Mouse (Mus musculus): ENCODE measurements around the gene Mccc1. TPM values are rescaled to one million over a fixed set of nuclear protein-coding genes. Genes with fewer than 3 reads are reported as not detected.
A peak's percentile ranks its signal among the peaks of the same experiment; 100 is the strongest.

The Mccc1 gene
- polyA plus RNA-seq, 1 experiment from 2014 or later: 36.3 TPM

DNA sequence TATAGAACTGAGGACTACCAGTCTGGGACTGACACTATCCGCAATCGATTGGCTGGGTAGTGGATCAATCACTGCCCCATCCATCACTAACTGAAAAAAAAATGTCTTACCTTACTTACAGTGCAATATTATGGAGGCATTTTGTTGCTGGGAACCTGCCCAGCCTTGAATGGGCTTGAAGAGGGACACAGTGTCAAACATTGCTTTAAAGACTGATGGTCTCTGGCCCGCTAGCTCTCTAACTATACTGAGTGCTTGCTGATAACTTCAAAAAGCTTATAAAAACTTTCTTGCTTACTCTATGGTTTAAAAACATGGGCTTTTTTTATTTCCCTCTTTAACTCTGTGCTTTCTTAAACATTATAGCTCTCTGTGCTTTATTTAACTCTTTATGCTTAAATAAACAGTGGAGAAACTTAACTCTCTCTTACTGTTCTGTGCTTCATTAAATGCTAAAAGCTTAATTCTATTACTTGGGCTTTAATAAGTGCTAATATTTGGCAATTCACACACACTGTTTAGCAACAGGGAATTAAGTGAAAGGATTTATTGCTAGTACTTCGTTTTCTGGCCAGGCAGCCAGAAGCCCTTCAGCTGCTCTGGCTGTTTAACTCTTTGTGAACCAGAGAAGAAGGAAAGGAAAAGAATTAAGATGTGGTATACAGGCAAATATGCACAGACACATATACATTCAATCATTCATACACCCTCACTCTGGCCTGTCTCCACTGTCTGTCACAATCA lies 8.1 kb upstream of the Mccc1 start:
- Histone ChIP-seq H3K27me3 (ENCODE audit: control insufficient read depth, insufficient read depth, low read length) (no peaks in the 10 kb centered on the region), H3K9me3 (ENCODE audit: control insufficient read depth, low read length) (no peaks in the 10 kb centered on the region; the same call in 1 of the 2 replicates)

DNA sequence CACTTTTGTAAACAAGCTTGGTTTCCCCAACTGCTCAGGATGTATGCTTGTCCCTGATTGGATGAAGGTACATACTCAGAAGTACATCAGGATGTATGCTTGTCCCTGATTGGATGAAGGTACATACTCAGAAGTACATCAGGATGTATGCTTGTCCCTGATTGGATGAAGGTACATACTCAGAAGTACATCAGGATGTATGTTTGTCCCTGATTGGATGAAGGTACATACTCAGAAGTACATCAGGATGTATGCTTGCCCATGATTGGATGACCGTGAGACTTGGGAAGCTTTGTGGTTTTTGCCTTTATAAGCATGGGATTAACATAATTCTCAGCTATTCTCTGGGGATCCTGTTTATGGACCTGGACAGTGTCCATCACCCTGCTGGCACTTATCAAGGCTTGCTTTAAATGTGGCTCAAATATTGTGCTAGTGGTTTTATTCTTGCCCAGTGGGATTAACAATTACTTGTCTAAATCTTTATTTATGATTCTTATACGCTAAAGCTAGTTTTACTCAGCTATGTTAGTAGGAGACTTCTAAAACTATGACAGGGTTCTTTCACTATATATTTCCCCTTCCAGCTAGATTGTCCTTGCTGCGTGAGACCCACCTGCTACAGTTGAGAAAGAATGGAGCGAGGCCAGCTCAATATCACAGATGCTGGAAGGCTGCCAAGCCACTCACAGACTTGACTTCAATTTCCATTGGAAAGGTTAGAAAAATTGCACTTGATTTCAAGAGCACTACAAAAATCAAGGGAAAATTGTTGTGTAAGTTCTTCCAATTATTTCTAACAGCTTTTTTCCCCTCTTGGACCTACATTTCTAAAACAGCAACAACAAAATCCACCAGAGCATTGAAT lies 3.8 kb upstream of the Mccc1 start:
- no peaks in the 10 kb centered on the region for H3K36me3 ChIP-seq (ENCODE audit: control insufficient read depth, insufficient read depth, low read length)
- WGBS: 85% methylated on average over 4 of the region's 4 CpGs
- H3K4me3 ChIP-seq (ENCODE audit: low read depth, low read length): no peak overlapping the region
- no peak overlapping the region for H3K9ac ChIP-seq (ENCODE audit: low read length)
- no peak overlapping the region for H3K4me2 ChIP-seq (ENCODE audit: low read depth, severe bottlenecking)
- H3K9me3 ChIP-seq (ENCODE audit: control insufficient read depth, low read length): no peaks in the 10 kb centered on the region; the same call in 1 of the 2 replicates
- ATAC-seq (ENCODE audit: insufficient number of reproducible peaks, low FRiP score, low TSS enrichment, low read depth) (no peak), DNase-seq (ENCODE audit: low spot score) (no peak)
- H3K27me3 ChIP-seq (ENCODE audit: control insufficient read depth, insufficient read depth, low read length): no peaks in the 10 kb centered on the region
- H3K4me1 ChIP-seq (ENCODE audit: control insufficient read depth, insufficient read depth, low read length): no peaks in the 10 kb centered on the region
- H3K27ac ChIP-seq (replicated peaks; ENCODE audit: low read depth, low read length): no peak overlapping the region

More for the DNA sequence above, 8.1 kb upstream of the Mccc1 start:
- Histone ChIP-seq H3K4me3 (ENCODE audit: low read depth, low read length) (no peak overlapping the region), H3K9ac (ENCODE audit: low read length) (no peak overlapping the region), H3K36me3 (ENCODE audit: control insufficient read depth, insufficient read depth, low read length) (no peaks in the 10 kb centered on the region), H3K4me1 (ENCODE audit: control insufficient read depth, insufficient read depth, low read length) (no peaks in the 10 kb centered on the region), H3K27ac (replicated peaks; ENCODE audit: low read depth, low read length) (no peak overlapping the region), H3K4me2 (ENCODE audit: low read depth, severe bottlenecking) (no peak overlapping the region)
- no peak for ATAC-seq (ENCODE audit: insufficient number of reproducible peaks, low FRiP score, low TSS enrichment, low read depth)
- 56% methylated on average over 4 of the region's 4 CpGs for whole genome bisulfite sequencing
- DNase-seq (ENCODE audit: low spot score): no peak

DNA sequence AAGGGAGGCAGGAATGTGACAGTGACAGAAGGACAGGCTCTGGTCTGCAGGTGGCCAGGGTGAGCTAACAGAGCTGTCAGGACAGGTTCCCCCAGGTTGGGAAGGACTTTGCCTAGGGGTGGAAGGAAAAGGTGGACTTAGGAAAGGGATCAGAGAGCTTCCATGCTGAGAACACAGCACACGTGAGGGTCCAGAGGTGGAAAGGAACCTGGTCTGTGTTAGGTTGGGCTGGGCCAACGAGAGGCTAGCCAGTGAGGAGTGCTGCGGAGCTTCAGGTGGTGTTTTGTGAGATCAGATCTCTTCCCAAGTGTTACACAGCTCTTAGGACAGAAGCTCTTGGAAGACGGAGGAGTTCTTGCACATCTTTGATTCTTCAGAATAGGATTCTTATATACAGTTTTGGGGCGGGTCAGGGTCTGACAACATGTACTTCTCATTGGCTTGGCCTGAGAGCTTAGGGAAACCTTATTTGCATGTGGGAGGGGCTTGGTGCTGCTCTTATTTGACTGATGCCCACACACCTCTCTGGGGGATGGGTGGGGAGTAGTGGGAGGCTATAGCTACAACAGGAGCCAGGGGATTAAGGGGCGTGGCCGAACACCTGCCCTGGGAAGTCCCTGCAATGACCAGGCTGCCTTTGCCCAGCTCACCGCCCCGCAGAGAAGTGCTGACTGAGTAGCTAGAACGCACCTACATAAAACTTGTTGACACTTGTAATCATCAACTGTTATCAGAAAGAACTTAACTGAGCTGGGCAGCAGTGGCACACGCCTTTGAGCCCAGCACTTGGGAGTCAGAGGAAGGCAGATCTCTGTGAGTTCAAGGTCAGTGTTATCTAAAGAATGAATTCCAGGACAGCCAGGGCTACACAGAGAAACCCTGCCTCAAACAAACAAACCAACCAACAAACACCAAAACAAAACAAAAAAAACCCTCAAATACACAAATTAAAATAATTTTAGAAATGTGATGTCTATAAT lies 5.6 kb downstream of the Mccc1 start:
- Histone ChIP-seq H3K9me3 (ENCODE audit: control insufficient read depth, low read length) (no peaks in the 10 kb centered on the region), H3K27ac (replicated peaks; ENCODE audit: low read depth, low read length) (no peak overlapping the region), H3K27me3 (ENCODE audit: control insufficient read depth, insufficient read depth, low read length) (no peaks in the 10 kb centered on the region), H3K9ac (ENCODE audit: low read length) (no peak overlapping the region), H3K36me3 (ENCODE audit: control insufficient read depth, insufficient read depth, low read length) (peaks cover 4% of the 10 kb centered on the region; the same call in 1 of the 2 replicates), H3K4me3 (ENCODE audit: low read depth, low read length) (no peak overlapping the region), H3K4me1 (ENCODE audit: control insufficient read depth, insufficient read depth, low read length) (no peaks in the 10 kb centered on the region), H3K4me2 (ENCODE audit: low read depth, severe bottlenecking) (no peak overlapping the region)
- DNase-seq (ENCODE audit: low spot score) (no peak), ATAC-seq (ENCODE audit: insufficient number of reproducible peaks, low FRiP score, low TSS enrichment, low read depth) (no peak)
- 69% methylated on average over 11 of the region's 11 CpGs for WGBS

DNA sequence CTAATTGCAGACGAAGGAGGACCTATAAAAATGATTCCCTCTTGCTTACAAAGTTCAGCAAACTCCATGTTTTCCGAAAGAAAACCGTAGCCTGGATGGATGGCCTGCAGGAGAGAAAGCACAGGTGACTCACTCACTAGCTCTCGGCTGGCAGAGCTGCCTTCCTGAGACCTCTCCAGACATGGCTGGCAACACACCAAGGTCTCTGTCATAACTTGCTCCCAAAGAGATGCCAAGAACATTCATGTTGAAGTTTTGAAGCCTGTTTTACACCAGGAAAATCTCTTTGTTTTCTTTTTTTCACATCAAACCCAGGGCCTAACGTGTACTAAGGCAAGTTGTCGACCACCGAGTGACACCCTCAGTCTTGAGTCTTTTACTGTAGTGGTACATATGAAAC lies 9.8 kb downstream of the Mccc1 start:
- no peaks in the 10 kb centered on the region for H3K27me3 ChIP-seq (ENCODE audit: control insufficient read depth, insufficient read depth, low read length)
- no peaks in the 10 kb centered on the region for H3K9me3 ChIP-seq (ENCODE audit: control insufficient read depth, low read length)
- no peak for ATAC-seq (ENCODE audit: insufficient number of reproducible peaks, low FRiP score, low TSS enrichment, low read depth)
- no peak overlapping the region for H3K9ac ChIP-seq (ENCODE audit: low read length)
- no peak overlapping the region for H3K4me3 ChIP-seq (ENCODE audit: low read depth, low read length)
- H3K4me1 ChIP-seq (ENCODE audit: control insufficient read depth, insufficient read depth, low read length): no peaks in the 10 kb centered on the region
- no peak overlapping the region for H3K27ac ChIP-seq (replicated peaks; ENCODE audit: low read depth, low read length)
- WGBS: 92% methylated on average over 7 of the region's 7 CpGs
- DNase-seq (ENCODE audit: low spot score): no peak
- H3K4me2 ChIP-seq (ENCODE audit: low read depth, severe bottlenecking): no peak overlapping the region
- H3K36me3 ChIP-seq (ENCODE audit: control insufficient read depth, insufficient read depth, low read length): peaks cover 4% of the 10 kb centered on the region; the same call in 1 of the 2 replicates

DNA sequence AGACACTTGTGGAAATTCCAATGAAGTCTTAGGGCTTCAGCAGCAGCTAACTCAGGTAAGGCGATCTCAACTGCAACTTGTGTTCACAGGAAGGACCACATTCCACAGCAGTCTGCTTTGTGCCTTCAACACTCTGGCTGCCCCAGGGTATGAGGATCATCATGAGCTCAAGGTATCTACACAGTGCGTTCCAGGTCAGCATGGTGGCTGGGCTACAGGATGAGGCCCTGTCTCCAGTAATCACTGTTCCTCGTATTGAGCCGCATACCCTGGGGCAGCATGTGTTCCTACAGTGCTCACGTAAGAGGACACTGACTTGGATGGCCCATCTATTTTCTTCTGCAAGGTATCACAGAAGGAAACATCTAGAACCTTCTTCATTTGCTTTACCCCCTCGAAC lies 12.4 kb downstream of the Mccc1 start:
- Histone ChIP-seq H3K9ac (ENCODE audit: low read length) (no peak overlapping the region), H3K9me3 (ENCODE audit: control insufficient read depth, low read length) (no peaks in the 10 kb centered on the region), H3K27ac (replicated peaks; ENCODE audit: low read depth, low read length) (no peak overlapping the region), H3K4me3 (ENCODE audit: low read depth, low read length) (no peak overlapping the region), H3K27me3 (ENCODE audit: control insufficient read depth, insufficient read depth, low read length) (no peaks in the 10 kb centered on the region), H3K4me1 (ENCODE audit: control insufficient read depth, insufficient read depth, low read length) (no peaks in the 10 kb centered on the region), H3K4me2 (ENCODE audit: low read depth, severe bottlenecking) (no peak overlapping the region), H3K36me3 (ENCODE audit: control insufficient read depth, insufficient read depth, low read length) (peaks cover 4% of the 10 kb centered on the region; the same call in 1 of the 2 replicates)
- WGBS: 90% methylated on average over 6 of the region's 6 CpGs
- DNase-seq (ENCODE audit: low spot score) (no peak), ATAC-seq (ENCODE audit: insufficient number of reproducible peaks, low FRiP score, low TSS enrichment, low read depth) (no peak)

DNA sequence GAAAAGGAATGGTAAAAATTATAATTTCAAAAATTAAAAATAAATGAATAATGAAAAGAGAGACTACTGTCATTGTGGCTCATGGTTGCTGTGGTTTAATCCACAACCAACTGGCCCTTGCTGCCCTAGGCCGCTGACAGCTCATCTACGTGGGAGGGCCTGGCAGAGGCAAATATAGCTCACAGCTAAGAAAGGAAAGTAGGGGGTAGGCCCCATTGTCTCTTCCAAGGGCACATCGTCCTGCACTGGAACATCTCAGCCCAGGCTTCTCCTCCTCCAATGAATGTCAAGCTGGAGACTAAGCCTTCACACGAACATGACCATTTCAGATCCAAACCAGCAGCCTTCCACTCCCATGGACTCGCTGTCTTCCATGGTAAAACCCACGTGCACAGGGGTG lies 14.2 kb downstream of the Mccc1 start:
- Histone ChIP-seq H3K4me1 (ENCODE audit: control insufficient read depth, insufficient read depth, low read length) (no peaks in the 10 kb centered on the region), H3K4me2 (ENCODE audit: low read depth, severe bottlenecking) (no peak overlapping the region), H3K27ac (replicated peaks; ENCODE audit: low read depth, low read length) (no peak overlapping the region), H3K4me3 (ENCODE audit: low read depth, low read length) (no peak overlapping the region), H3K36me3 (ENCODE audit: control insufficient read depth, insufficient read depth, low read length) (peaks cover 4% of the 10 kb centered on the region; the same call in 1 of the 2 replicates), H3K27me3 (ENCODE audit: control insufficient read depth, insufficient read depth, low read length) (no peaks in the 10 kb centered on the region), H3K9me3 (ENCODE audit: control insufficient read depth, low read length) (no peaks in the 10 kb centered on the region), H3K9ac (ENCODE audit: low read length) (no peak overlapping the region)
- ATAC-seq (ENCODE audit: insufficient number of reproducible peaks, low FRiP score, low TSS enrichment, low read depth) (no peak), DNase-seq (ENCODE audit: low spot score) (no peak)
- WGBS: 92% methylated on average over 6 of the region's 6 CpGs

DNA sequence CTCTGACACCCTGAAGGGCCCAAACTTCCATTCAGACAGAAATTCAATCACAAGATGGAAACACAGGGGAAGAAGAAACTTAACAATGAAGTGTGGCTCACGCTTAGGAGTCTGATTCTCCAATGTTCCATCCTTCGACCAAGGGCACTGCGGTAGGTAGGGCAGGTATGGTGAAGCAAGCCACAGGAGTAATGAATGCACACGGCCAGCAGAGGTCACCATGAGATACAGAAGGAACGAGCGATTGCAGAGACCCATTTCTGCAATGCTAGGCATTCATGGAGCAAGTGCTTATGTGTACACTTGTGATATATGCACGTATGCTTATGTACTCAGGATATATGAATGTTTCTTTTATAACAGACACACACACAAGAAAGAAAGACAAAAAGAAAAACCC lies 26.9 kb downstream of the Mccc1 start:
- WGBS: 77% methylated on average over 7 of the region's 7 CpGs
- Histone ChIP-seq H3K36me3 (ENCODE audit: control insufficient read depth, insufficient read depth, low read length) (no peaks in the 10 kb centered on the region; the same call in 1 of the 2 replicates), H3K4me1 (ENCODE audit: control insufficient read depth, insufficient read depth, low read length) (no peaks in the 10 kb centered on the region), H3K27me3 (ENCODE audit: control insufficient read depth, insufficient read depth, low read length) (no peaks in the 10 kb centered on the region), H3K9me3 (ENCODE audit: control insufficient read depth, low read length) (no peaks in the 10 kb centered on the region), H3K4me2 (ENCODE audit: low read depth, severe bottlenecking) (no peak overlapping the region), H3K4me3 (ENCODE audit: low read depth, low read length) (no peak overlapping the region), H3K27ac (replicated peaks; ENCODE audit: low read depth, low read length) (no peak overlapping the region), H3K9ac (ENCODE audit: low read length) (no peak overlapping the region)
- ATAC-seq (ENCODE audit: insufficient number of reproducible peaks, low FRiP score, low TSS enrichment, low read depth): no peak
- peak; percentile 49 for DNase-seq (ENCODE audit: low spot score)

DNA sequence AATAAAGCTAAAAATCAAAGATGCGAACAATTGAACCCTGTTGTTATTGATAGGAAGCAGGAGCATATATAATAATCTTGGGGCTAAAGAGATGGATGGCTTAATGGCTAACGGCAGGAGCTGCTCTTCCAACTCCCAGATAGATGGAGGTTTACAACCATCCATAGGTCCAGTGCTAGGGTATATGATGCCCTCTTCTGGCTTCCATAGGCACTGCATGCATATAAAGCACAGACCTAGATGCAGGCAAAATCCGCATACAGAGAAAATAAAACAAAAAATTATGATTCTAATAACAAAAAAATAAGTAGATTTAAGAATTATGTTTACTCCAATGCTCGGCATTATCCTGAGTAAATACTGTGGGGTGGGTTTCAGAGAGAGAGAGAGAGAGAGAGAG lies 27.5 kb downstream of the Mccc1 start:
- no peak for ATAC-seq (ENCODE audit: insufficient number of reproducible peaks, low FRiP score, low TSS enrichment, low read depth)
- peak; percentile 32 for DNase-seq (ENCODE audit: low spot score)
- H3K4me2 ChIP-seq (ENCODE audit: low read depth, severe bottlenecking): no peak overlapping the region
- H3K9ac ChIP-seq (ENCODE audit: low read length): no peak overlapping the region
- no peak overlapping the region for H3K4me3 ChIP-seq (ENCODE audit: low read depth, low read length)
- no peaks in the 10 kb centered on the region for H3K9me3 ChIP-seq (ENCODE audit: control insufficient read depth, low read length)
- H3K27ac ChIP-seq (replicated peaks; ENCODE audit: low read depth, low read length): no peak overlapping the region
- no peaks in the 10 kb centered on the region for H3K27me3 ChIP-seq (ENCODE audit: control insufficient read depth, insufficient read depth, low read length)
- H3K4me1 ChIP-seq (ENCODE audit: control insufficient read depth, insufficient read depth, low read length): no peaks in the 10 kb centered on the region
- no peaks in the 10 kb centered on the region; the same call in 1 of the 2 replicates for H3K36me3 ChIP-seq (ENCODE audit: control insufficient read depth, insufficient read depth, low read length)
- 87% methylated on average over 4 of the region's 4 CpGs for WGBS
